Mouse (Mus musculus) cerebellum, postnatal 25 days (tissue): ENCODE measurements around the gene Ppil2.

Experiments
- DNase-seq, 2 experiments: peaks; one replicate each; pipeline ENCODE4 v3.0.0; 2021; ENCODE audit warnings: mixed read lengths in 2 of 2

Ppil2 gene

DNA sequence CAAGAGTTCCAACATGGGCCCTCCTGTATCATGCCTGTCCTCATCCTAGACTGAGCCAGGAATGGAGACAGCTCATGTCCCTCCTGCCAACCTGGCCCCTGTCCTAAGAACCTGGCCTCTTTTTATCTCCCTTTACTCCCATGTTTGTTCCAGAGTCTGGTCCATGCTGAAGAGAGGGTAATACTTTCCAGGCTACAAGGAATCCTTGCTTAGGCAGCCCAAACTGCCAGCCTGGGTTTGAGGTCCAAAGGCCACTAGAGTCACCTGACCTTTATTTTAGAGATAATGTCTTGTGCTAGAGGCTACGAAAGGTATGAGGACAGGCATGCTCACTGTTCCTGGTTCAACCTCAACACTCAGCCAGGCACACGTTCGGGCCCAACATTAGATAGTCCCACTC is 14.1 kb downstream of the Ppil2 start:
- no peak for DNase-seq

DNA sequence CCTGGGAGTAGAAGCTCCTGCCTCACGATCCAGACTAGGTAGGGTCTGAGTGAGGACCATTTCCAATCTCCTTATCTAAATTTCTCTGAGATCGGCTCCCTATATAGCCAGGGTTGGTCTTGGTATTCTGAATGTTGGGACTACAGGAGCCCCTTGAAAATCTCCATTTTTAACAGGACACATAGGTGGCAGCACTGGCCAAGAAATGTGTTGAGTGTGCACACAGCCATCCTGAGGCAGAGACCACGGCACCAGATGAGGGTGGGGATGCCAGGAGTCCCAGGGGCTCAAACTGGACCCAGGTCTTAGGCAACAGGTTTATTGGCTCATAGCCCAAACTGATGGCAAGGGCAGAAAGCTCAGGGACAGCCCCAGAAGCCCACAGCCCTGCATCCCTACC is 22.7 kb downstream of the Ppil2 start:
- no peak for DNase-seq

DNA sequence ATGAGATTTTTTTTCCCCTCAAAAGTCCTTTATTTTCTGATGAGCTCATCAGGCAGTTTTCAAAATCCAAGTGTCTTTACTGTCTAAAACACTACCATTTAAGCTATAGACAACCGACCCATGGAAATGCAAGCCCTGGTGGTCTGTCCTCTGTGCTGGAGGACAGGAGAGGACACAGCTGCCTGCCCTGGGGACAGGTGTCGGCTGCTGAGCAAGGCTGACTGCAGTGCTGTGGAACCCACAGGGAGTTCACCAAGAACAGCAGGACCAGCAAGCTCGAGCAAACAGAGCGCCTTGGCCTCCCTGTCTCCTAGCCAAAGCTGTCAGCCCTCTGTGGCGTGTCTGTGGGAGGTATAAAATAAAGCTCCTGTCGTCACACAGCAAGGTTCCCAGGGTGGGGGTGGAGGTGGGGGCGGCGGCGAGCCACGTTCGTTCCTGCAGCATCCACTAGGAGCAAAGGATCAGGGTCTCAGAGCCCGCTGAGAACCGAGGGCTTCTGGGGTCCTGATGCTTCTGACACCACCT is 24.3 kb downstream of the Ppil2 start:
- DNase-seq = no peak

DNA sequence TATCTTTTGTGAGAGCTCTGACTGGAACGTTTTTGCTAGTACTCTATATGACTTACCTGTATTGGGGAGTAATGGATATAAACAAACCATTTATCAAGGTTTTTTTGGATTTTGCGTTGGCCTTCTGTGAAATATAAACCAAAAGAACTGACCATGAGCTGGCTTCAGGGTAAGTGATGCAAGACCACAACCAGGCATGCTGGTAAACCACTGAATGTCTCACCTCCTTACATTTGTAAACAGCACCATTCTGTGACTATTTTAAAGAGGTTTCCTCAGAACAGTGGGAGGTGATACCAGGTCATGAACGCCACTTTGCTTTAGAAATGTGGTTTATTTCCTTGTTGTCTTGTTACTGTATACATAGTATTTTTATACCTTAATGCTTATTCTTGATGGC is 24.8 kb downstream of the Ppil2 start:
- no peak for DNase-seq

DNA sequence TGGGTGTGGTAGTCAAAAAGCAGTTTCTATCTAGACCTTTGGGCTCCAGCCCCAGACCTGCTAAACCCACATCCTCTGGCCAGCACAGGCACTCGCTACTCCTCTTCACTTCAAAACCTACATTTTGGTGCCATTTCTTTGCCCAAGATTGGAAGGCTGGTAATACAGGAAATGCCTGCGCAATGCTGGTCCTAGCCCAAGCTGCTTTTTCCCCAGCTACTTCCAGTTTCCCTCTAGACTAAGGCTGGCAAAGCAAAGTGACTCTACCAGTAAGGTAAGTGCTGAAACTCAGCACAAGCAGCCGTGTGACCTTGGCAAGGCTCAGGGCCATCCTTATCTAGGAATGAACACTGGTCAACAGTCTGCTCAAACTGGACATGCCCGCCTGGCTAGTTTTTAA is 25.4 kb downstream of the Ppil2 start:
- no peak for DNase-seq

DNA sequence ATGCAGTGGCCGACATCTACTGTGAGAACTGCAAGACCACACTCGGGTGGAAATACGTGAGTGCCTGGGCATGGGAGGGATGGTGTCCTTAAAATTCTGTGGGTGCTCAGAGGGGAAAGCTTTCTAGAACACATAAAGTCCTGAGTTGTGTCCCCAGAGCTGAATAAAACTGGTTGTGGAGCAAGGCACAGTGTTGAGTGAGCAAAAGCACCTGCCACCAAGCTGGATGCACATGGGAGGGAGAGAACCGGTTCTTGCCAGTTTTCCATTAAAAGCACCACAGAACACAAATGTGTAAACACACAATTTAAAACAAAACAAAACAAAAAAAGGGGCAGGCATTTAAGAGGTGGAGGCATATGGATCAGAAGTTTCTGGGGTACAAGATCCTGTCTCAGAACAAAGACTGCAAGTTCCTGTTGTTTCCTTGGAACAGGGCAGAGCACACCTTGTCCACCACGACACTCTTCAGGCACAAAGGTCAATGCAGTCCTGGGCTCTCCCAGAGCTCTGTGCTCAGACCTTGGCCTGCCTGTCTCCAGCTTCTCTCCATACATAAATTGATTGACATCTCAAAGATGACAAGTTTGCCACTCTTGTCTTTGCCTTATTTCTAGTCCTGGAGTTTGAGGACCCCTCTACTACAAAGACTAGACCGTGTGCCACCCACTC is 28.8 kb downstream of the Ppil2 start:
- no peak for DNase-seq

DNA sequence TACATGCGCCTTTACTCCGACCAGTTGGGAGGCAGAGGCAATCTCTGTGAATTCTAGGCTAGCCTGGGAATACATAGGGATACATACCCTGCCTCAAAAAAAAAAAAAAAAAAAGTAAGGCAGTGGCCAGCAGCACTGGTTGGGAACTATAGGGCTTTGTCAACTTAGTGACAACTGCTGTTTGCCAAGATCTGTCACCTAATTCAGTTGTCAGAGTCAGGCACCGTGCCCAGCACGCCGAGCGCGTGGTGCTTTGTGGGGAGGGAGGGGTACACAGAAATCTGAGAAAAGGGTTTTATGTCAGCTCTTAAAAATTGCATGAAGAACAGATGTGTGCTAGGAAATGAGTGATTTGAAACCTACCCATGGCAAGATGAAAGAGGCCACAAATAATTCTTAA is 33.0 kb downstream of the Ppil2 start:
- no peak for DNase-seq

DNA sequence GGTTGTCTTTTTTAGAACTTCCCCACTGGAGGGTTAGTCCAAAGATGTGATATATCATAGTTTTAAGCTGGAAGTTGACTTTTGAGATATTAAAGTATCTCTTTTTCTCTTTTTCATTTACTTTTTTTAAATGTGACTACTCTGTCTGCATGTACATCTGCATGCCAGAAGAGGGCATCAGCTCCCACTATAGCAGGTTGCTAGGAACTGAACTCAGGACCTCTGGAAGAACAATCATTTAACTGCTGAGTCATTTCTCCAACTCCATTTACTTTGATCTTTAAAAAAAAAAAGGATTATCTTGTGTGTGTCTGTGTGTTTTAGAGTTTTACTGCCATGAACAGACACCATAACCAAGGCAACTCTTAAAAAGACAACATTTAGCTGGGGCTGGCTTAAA is 34.2 kb downstream of the Ppil2 start:
- DNase-seq = no peak

DNA sequence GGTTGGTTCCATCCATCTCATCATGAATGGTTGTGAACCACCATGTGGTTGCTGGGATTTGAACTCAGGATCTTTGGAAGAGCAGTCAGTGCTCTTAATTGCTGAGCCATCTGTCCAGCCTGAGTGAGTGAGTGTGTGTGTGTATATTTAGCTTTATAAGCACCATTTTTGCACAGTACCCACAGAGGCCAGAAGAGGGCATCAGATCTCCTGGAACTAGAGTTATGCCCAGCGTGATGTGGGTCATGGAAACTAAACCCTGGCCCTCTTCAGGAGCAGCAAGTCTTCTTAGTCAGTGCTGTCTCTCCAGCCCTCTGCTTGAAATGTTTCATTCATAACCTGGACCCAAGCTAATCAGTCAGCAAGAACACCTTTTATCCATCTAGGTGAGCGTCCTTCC is 34.8 kb downstream of the Ppil2 start:
- DNase-seq = no peak

DNA sequence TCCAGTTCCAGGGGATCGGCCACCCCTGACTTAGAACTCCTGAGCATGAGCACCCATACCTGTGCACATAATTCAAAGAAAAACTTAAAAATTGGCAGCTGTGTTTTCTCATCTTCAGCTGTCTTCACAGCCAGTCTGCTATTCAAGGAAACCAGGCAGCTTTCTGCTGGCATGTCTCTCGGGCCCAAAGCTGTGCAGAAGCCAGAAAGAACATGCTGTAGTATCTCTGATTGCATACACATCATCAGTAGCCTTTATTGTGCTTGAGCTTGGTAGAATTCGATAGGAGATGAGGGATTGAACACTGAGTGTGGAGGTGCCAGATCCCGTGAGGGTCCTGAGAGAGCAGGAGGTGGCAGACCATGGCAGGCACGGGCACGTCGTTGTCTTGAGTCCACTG is 38.1 kb downstream of the Ppil2 start:
- DNase-seq = no peak

DNA sequence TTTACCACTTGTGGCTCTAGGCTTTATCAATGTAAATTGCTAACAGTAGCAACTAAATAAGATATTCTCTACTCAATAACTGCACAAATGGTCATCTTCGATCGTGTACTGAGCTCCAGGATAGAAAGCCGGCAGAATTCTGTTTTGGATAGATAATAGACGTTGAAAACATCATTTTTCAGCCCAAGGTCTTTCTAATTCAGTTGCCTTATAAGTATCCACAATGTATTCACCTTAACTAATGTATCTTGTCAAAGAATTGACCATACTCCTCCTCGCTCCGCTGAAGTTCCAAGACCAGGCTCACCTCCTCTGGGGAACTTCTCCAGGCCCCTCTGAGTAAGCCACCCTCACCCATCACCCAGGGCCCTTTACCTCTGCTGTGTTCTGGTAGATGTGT is 40.3 kb downstream of the Ppil2 start:
- no peak for DNase-seq

DNA sequence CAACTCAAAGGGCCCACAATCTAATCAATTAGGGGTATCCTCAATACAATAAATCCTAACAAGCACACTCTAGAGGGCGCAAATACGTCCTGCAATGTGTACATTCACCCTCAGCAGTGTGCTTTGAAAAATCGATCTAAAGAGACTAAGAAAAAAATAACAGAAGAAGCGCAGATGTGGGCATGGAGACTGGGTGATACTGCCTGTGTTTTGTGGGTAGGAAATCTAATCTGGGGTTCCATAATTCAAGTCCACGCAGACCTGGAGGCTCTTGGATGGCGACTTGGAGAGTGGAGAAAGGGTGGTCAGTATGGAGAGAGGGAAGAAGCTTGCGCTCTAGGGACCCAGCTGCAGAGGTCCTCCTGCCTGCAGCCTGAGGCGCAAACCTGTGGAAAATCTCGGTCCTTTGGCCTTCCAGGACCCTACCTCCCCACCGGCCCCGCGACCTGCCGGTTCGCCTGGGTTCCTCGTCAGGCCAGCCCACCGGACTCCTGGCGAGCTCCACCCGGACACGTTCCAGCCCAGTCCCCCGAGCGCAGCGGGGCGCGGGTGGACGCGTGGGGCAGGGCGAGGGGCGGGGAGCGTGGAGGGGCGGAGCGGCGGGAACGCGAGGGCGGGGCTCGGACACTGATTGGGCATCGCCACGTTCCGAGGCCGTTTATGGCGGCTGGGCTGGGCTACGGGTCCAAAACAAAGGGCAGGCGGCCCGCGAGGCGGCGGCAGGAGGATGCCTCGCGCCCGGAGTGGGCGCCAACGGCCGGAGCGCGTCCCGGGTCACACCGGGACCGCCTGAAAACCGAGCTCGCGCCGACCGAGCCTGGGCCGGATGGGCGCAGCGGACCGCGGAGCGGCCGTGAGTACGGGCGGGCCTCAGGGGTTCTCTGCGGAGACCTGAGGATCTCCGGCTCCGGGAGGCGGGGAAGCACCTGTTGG is 41.3 kb downstream of the Ppil2 start, which contains the start of gene Ypel1:
Gene Ypel1 (plus strand): TSS at position 186 of the 933 bp plus-strand sequence.
- peak; percentile 91 to 95 for DNase-seq

DNA sequence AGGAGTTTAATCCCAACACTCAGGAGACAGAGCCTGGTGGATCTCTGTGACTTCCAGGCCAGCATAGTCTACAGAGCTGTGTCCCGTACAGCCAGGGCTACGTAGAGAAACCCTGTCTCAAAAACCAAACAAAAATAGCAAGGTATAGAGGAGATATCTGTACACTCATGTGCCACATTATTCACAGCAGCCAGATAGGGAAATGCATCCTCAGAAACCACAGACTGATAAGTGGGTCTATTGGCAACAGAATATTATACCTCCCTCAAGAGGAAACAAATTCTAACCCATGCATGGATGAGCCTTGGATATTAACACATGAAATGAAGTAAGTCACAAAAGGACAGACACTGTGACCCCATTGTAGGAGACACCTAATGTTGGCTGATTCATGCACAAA is 43.5 kb downstream of the Ppil2 start:
- no peak for DNase-seq

DNA sequence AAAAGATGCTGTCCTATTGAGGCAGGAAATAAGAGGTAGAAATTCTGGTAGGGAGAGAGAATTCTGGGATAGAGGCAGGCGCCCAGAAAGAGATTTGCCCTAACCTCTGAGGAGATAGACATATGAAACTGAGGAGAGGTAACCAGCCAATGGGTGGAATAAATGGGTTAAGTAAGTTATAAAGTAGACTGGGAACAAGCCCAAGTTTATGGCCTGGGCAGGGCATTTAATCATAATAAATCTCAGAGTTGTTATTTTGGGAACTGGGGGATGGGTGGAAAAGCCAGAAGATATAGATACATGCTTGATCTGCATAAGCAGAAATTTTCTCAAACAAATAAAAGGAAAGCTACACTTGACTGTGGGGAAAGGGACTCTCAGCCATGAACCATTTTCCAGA is 48.7 kb downstream of the Ppil2 start:
- DNase-seq = no peak

DNA sequence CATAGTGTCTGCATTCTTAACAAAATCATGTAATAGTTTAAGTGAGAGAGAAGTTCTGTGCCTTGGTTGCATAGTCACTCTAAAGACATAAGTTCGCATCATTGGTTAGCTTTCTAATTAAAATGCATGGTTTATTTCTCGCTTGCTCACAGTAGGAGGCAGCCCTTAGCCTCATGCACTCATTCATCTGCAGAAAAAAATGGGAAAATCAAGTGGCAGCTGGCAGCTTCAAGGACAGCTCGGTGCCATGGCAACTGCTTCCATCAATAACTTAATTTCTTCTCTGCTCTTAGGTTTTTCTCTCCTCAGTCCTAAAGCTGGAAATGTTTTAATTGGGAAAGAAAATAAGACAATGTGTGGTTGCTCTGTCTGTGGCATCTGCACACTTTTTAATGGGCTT is 55.5 kb downstream of the Ppil2 start:
- DNase-seq = no peak

DNA sequence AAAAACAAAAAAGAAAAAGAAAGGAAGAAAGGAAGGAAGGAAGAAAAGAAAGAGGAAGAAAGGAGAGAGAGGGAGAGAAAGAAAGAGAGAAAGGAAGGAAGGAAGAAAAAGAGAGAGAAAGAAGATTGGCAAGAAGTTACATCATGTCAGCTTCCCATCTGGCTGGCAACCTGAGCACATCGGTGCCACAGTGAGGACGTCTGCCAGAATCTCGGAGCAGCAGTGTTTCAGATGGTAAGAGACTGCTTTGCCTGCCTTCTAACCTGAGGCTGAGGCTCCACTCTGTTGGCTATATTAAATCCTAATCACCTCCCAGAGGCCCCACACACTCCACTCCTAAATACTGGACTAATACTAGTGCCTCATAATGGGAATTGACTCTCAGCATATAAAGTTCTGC is 57.2 kb downstream of the Ppil2 start:
- peak; percentile 11 to 28 for DNase-seq

DNA sequence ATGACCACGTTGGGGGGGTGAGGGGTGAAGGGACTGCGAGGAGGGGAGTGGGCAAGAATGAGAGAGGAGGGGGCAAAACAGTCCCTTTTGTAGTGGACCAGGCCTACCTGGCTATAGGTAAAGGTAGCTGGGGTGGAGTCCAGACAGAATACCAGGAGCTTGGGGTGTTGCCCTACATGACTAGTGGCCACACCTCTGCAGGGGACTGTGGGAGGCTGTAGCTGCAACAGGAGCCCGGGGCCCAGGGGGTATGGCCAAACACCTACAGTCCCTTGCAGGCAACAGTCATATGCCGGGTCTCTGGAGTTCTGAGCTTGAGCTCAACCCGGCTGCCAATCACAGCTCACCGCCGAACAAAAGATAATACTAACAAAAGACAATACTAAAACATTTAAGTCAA is 59.0 kb downstream of the Ppil2 start:
- DNase-seq = no peak

DNA sequence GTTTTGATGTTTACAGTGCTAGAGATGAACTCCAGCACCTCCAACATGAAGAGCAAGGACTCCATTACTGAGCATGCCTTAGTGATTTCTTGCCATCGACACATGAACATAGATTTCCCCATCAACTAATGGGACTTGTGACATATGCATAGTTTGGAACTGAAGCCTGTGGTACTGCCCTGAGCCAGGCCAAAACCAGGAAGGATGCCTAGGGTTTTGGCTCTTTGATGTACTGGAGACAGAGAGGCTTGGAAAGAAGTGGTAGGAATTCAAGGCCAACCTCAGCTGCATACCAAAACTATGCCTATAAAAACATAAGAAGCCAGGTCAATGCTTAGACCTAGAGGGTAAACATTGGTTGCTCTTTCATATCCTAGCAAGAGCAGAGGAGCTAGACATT is 61.2 kb downstream of the Ppil2 start:
- no peak for DNase-seq

DNA sequence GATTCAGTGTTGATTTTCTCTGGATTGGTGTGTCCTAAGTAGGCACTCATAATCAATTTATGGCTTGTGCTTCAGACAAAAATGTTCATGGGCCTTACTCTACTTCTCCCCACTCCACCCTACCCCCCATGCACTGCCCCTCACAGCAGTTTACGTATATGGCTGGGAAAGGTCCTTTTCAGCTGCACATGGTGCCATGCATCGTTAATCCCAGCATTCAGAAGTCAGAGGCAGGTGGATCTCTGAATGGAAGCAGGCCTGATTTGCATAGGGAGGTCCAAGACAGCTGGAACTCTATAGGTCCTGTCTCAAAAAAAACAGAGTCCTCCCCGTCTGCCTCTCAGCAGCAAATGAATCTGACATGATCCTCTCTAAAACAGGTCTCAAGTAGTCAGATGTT is 65.8 kb downstream of the Ppil2 start:
- no peak for DNase-seq

DNA sequence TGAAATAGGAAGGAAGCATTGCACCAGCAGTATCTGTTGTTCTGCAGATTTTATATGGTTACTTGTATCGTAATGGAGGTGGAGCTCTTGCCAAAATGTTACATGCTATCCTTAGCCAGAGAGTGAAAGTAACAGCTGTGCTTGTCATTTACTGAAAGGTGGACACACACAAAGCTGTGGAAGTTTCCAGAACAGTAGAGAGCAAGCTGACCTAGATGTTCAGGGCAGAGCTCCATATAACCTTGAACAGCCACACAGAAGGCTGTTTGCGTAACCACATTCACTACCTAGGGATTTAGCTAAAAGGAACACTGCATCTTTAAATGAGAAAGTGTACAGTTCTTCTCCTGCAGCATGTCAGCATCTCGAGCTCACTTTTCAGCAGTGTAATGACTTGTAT is 66.7 kb downstream of the Ppil2 start:
- DNase-seq = no peak

DNA sequence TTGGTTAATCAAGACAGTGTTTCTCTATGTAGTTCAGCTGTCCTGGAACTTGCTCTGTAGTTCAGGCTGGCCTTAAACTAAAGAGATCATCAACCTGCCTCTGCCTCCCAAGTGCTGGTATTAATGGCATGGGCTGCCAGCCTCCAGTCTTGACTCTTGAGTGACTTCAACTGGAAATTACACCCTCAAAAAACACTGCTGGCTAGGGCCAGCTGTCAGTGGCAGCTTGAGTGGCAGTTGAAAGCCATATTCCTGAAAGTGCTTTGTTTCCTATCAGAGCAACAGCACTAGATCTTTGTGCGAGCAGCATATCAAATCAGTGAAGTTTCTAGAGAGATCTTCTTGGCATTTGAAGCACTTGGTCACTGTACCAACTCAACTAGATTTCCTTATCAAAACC is 69.6 kb downstream of the Ppil2 start:
- DNase-seq = no peak

DNA sequence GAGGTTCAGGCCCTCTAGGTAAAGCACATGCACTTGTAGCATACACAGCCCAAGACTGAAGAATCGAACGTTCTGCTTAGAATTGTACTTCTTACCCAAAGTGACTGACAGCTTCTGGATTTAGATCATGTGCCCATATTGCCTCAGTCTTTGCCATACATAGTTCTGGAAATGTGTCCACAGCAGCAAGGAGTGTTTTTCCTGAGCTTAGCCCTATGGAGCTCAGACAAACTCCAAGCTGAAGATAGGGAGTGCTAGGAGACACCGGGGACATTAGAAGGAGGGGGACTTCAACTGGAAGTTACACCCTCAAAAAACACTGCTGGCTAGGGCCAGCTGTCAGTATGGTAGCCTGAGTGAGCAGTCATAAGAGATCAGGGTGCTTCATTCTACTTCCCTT is 70.3 kb downstream of the Ppil2 start:
- DNase-seq = no peak
